Mouse (Mus musculus) embryonic fibroblast, embryonic 13.5 days (primary cell): ENCODE data around the gene Tex14.
"Not testable (repeated sequence)": the region's sequence is repeated elsewhere in the genome, so short reads cannot be mapped to it uniquely, and the experiment has no call there.

ENCODE experiments used
- CTCF ChIP-seq: IDR thresholded peaks from 2 replicates; pipeline ENCODE4 v1.5.1; 2011; ENCODE audit warnings: mild to moderate bottlenecking, control low read depth, low read length, moderate library complexity, borderline replicate concordance; ENCODE audit not compliant: insufficient read depth
- POLR2A ChIP-seq: IDR thresholded peaks from 2 replicates; pipeline ENCODE4 v1.6.1; 2011; ENCODE audit warnings: low read depth, mild to moderate bottlenecking, control low read depth, low read length, moderate library complexity

DNA sequence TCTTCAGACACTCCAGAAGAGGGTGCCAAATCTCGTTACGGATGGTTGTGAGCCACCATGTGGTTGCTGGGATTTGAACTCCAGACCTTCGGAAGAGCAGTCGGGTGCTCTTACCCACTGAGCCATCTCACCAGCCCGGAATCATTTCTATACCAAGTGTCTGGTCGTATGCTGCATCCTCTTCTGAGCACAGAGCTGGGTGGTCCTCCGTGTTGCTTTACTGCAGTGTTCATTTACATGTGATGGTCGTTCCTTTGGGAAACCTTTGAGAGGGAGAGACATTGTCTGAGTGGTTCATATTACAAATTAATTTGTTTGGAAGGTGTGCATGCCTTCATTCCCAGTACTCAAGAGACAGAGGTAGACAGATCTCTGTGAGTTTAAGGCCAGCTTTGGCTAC, 47.9 kb downstream of the Tex14 start:
- not testable (repeated sequence) for TF ChIP-seq CTCF, POLR2A
